Mouse (Mus musculus) cortical plate, adult 2 months (tissue): ENCODE measurements around the gene Vps33a.

ENCODE experiments used
- CTCF ChIP-seq: fragments of 200-500 bp; IDR thresholded peaks from 2 replicates; pipeline ENCODE4 v1.5.1; 2011; ENCODE audit warnings: mild to moderate bottlenecking, control low read depth, low read length; ENCODE audit not compliant: insufficient read depth; ENCODE audit errors: extremely low read depth
- POLR2A ChIP-seq: fragments of 200-500 bp; IDR thresholded peaks from 2 replicates; pipeline ENCODE4 v1.6.1; 2011; ENCODE audit warnings: mild to moderate bottlenecking, low read length, control low read depth; ENCODE audit not compliant: insufficient read depth; ENCODE audit errors: extremely low read depth

DNA sequence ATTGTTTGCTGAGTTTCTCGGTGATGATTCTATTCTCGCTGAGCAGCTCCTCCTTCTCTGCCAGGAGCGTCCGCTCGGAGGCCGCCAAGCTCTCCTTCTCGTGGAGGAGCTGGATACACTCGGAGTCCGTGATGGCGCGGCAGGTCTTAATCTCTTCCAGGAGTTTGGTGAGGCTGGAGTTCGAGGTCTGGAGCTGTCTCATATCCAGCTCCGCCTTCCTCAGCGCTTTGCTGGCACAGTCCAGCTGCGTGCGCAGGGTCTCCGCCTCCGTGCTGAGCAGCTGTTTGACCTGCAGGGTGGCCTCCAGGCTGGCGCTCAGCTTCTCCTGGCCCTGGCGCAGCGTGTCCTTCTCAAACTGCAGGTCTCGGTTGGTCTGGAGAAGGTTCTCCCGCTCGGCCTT is 41.4 kb upstream of the Vps33a start:
- TF ChIP-seq CTCF (no peak), POLR2A (no peak)
